Mouse (Mus musculus): ENCODE data around the gene Tbc1d16.

DNA sequence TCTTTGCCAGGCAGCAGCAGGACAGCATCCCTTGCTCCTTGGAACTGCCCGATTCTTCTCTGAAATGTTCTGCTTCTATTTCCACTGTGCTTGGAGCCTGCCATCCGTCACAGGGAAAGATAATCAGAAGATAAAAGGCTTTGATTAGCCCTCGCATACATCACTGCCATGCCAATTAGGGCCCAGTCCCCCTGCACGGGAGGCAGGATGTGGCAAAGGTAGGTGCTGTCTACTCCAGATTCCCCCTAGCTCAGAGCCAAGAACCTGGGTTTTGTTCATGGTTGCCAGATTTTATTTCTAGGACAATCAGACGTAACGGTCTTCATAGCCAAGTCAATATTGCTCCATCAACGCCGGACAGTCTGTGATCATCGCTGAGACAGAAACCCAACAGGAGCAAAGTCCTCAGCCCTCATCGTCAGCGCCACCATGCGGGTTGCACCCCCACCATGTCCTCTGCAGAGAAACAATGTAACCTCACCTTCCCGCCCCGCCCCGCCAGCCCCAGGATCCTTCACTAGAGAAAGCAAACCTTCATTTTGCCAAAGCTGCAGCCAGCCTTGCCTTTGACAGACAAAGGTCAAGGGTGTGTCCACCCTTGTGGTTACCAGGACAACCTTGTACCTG, 44.5 kb downstream of the Tbc1d16 start:
- TF ChIP-seq CTCF (IDR thresholded peaks at IDR 0.05; ENCODE audit: control insufficient read depth, insufficient read depth, low read length) (no peak), POLR2A (IDR thresholded peaks at IDR 0.05; ENCODE audit: borderline replicate concordance, control insufficient read depth, low read depth, low read length) (no peak)
